Comparison of ENCODE assay signal across 8 mouse cellular contexts in the genomic region with DNA sequence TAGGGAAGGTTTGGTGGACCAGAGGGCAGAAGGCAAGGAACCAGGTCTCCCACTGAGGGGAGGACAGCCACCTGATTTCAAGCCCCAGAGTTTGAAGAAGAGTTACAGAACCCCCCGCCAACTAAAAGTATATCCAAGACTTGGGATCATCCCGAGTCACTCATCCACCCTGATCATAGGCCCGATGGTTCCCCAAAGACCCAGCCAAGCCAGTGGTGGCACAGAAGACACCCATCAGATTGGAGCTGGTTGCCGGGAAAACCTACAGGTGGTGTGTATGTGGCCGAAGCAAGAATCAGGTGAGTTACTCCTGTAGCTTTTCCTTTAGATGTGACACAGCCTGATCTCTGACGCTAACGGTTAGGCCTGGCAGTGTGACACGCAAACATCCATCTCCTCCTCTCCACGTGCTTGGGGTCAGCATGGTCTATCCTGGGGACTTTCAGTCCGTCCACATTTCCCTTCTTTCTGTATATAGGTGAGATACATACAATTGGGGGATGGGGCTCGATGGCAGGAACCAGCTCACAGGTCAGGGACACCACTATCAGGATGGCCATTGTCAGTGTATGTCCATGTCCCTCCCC. TPM values are rescaled to one million over a fixed set of nuclear protein-coding genes. Genes with fewer than 3 reads are reported as not detected.
DNase-seq lines count a peak whose midpoint lies in the region; ATAC-seq and TF ChIP-seq lines count a peak whose summit lies in the region.

No protein-coding gene starts in this region.

- no peaks in the 10 kb centered on the region for H3K27me3 ChIP-seq in E14TG2a.4 (ENCODE audit: insufficient read depth, low read length)
- H3K27me3 ChIP-seq in heart, embryonic 14.5 days (ENCODE audit: control insufficient read depth, insufficient read depth, low read length): no peaks in the 10 kb centered on the region
- no peaks in the 10 kb centered on the region for H3K27me3 ChIP-seq in liver, embryonic 14.5 days (ENCODE audit: control insufficient read depth, insufficient read depth, low read length)

- H3K4me2 ChIP-seq in heart, embryonic 14.5 days (ENCODE audit: low read length): peak overlapping the region; percentile 73
- peak overlapping the region; percentile 25 for H3K4me2 ChIP-seq in liver, embryonic 14.5 days (ENCODE audit: low read depth)

- TF ChIP-seq EP300 in liver, embryonic 14.5 days (IDR thresholded peaks at IDR 0.05; ENCODE audit: low read depth): no peak

- peaks cover 89% of the 10 kb centered on the region for H3K36me3 ChIP-seq in E14TG2a.4 (ENCODE audit: insufficient read depth, low read length)
- peaks cover 48% of the 10 kb centered on the region for H3K36me3 ChIP-seq in heart, embryonic 14.5 days (ENCODE audit: control insufficient read depth, insufficient read depth, low read length)
- H3K36me3 ChIP-seq in liver, embryonic 14.5 days (replicated peaks; ENCODE audit: control insufficient read depth, insufficient read depth, low read depth): no peaks in the 10 kb centered on the region

- WGBS in heart, embryonic 14.5 days: 73% methylated on average over 11 of the region's 11 CpGs
- WGBS in liver, embryonic 14.5 days (ENCODE audit: insufficient replicate concordance): 72% methylated on average over 11 of the region's 11 CpGs

- H3K9me3 ChIP-seq in E14TG2a.4 (ENCODE audit: low read length): no peaks in the 10 kb centered on the region
- no peaks in the 10 kb centered on the region for H3K9me3 ChIP-seq in heart, embryonic 14.5 days (ENCODE audit: control insufficient read depth, low read length)
- no peaks in the 10 kb centered on the region for H3K9me3 ChIP-seq in liver, embryonic 14.5 days (ENCODE audit: control insufficient read depth, low read length)

- peak overlapping the region; percentile 70 for H3K9ac ChIP-seq in heart, embryonic 14.5 days (ENCODE audit: low read length)
- no peak overlapping the region for H3K9ac ChIP-seq in liver, embryonic 14.5 days (replicated peaks)

- peak; percentile 95 for DNase-seq in heart, adult 11 months
- DNase-seq in heart, postnatal 36 days: no peak
- no peak for DNase-seq in liver, embryonic 14.5 days (ENCODE audit: low read depth in 3 of 3, low spot score in 3 of 3)
- DNase-seq in frontal cortex, adult 2 months (ENCODE audit: extremely low spot score in 1 of 2, low spot score in 1 of 2): no peak

- intact Hi-C loops in heart, postnatal 36 days (cut with DNase I): loop anchor here (1.0 to 5.0 kb wide), 2 partner anchors 26 to 154 kb away; no protein-coding TSS in a partner anchor

- H3K27ac ChIP-seq in heart, embryonic 14.5 days (replicated peaks in 1 of 2; ENCODE audit: control insufficient read depth in 1 of 2, insufficient read depth in 1 of 2, low read depth in 2 of 2, low read length in 2 of 2): peak overlapping the region in 1 of 2 experiments; percentile 58; a peak in 1 of 4 replicates
- H3K27ac ChIP-seq in liver, embryonic 14.5 days: no peak overlapping the region

- TF ChIP-seq CTCF in E14TG2a.4 (conservative IDR thresholded peaks at IDR 0.05; ENCODE audit: low read length): no peak
- no peak for TF ChIP-seq CTCF in liver, embryonic 14.5 days (IDR thresholded peaks at IDR 0.05; ENCODE audit: low read depth)

- peaks cover 93% of the 10 kb centered on the region for H3K4me1 ChIP-seq in E14TG2a.4 (replicated peaks; ENCODE audit: low read depth, low read length)
- peaks cover 11 to 12% of the 10 kb centered on the region in 2 experiments for H3K4me1 ChIP-seq in heart, embryonic 14.5 days (ENCODE audit: control insufficient read depth in 2 of 2, insufficient read depth in 2 of 2, low read length in 2 of 2)
- H3K4me1 ChIP-seq in liver, embryonic 14.5 days (replicated peaks; ENCODE audit: control insufficient read depth in 2 of 2, insufficient read depth in 2 of 2, low read length in 1 of 2): peaks cover 0 to 6% of the 10 kb centered on the region in 2 experiments; a peak in 1 of 4 replicates

- no peak for ATAC-seq in heart, embryonic 14.5 days (ENCODE audit: insufficient number of reproducible peaks, insufficient read depth, low FRiP score, low read depth)
- no peak for ATAC-seq in liver, embryonic 14.5 days (ENCODE audit: insufficient read depth)
- no peak for ATAC-seq in megakaryocyte progenitor cell, adult 5-6 weeks (replicated peaks; ENCODE audit: poor library complexity)
- no peak for ATAC-seq in erythroblast, adult 5-6 weeks (replicated peaks; ENCODE audit: low FRiP score, poor library complexity, severe bottlenecking)

- H3K4me3 ChIP-seq in E14TG2a.4 (replicated peaks; ENCODE audit: low read length): peak overlapping the region; percentile 72
- H3K4me3 ChIP-seq in heart, embryonic 14.5 days (ENCODE audit: control insufficient read depth in 1 of 2, insufficient read depth in 1 of 2, low read depth in 1 of 2, low read length in 2 of 2): peak overlapping the region; percentile 34 to 39
- H3K4me3 ChIP-seq in liver, embryonic 14.5 days (ENCODE audit: insufficient read depth in 1 of 2, low read depth in 2 of 2, low read length in 2 of 2): peak overlapping the region; percentile 8 to 24; a peak in 2 of 4 replicates

RNA-seq across cellular contexts. Expression of a gene that starts 0.8 kb away (rescaled TPM):
- 100 to 1,000 TPM; 146 TPM for total RNA-seq in heart, postnatal 36 days (2021)
- 52.6 and 63.2 TPM in 2 replicates for polyA plus RNA-seq in heart, embryonic 14.5 days (2014; fragmentation: Nextera tagmentation; extraction: Ambion mirVana)
- 3.0 and 4.9 TPM in 2 replicates for polyA plus RNA-seq in liver, embryonic 14.5 days (2012; rRNA removed)
- polyA plus RNA-seq in liver, embryonic 14.5 days (2014; fragmentation: Nextera tagmentation; extraction: Ambion mirVana): 10.0 and 11.4 TPM in 2 replicates
- total RNA-seq in megakaryocyte progenitor cell, adult 5-6 weeks (2015): 17.4 and 24.9 TPM in 2 replicates
- 3.5 and 5.4 TPM in 2 replicates for total RNA-seq in megakaryocyte progenitor cell, adult 5-6 weeks (2017)
- polyA plus RNA-seq in frontal cortex, adult 2 months (2012; rRNA removed): 51.9 and 54.8 TPM in 2 replicates
- 2.3 TPM in 1 of 2 replicates, not detected in the other for total RNA-seq in erythroblast, adult 5-6 weeks (2015; ENCODE audit: low replicate concordance)
- total RNA-seq in erythroblast, adult 5-6 weeks (2017; ENCODE audit: low replicate concordance): 1.7 TPM in 1 of 2 replicates, not detected in the other

RNA-seq across cellular contexts. Expression of a gene that starts 13.9 kb away (rescaled TPM):
- total RNA-seq in heart, postnatal 36 days (2021): 1 to 10 TPM; 5.2 to 7.4 TPM
- polyA plus RNA-seq in heart, embryonic 14.5 days (2014; fragmentation: Nextera tagmentation; extraction: Ambion mirVana): 12.5 and 14.5 TPM in 2 replicates
- polyA plus RNA-seq in liver, embryonic 14.5 days (2012; rRNA removed): 4.4 and 4.9 TPM in 2 replicates
- 1.5 and 1.8 TPM in 2 replicates for polyA plus RNA-seq in liver, embryonic 14.5 days (2014; fragmentation: Nextera tagmentation; extraction: Ambion mirVana)
- total RNA-seq in megakaryocyte progenitor cell, adult 5-6 weeks (2015): 3.9 and 4.6 TPM in 2 replicates
- 1.2 and 1.5 TPM in 2 replicates for total RNA-seq in megakaryocyte progenitor cell, adult 5-6 weeks (2017)
- 74.6 and 83.8 TPM in 2 replicates for polyA plus RNA-seq in frontal cortex, adult 2 months (2012; rRNA removed)
- total RNA-seq in erythroblast, adult 5-6 weeks (2015; ENCODE audit: low replicate concordance): 0.77 TPM in 1 of 2 replicates, not detected in the other
- total RNA-seq in erythroblast, adult 5-6 weeks (2017; ENCODE audit: low replicate concordance): not detected in 2 replicates

RNA-seq across cellular contexts. Expression of a gene that starts 16.8 kb away (rescaled TPM):
- 100 to 1,000 TPM; 141 to 151 TPM for total RNA-seq in heart, postnatal 36 days (2021)
- polyA plus RNA-seq in heart, embryonic 14.5 days (2014; fragmentation: Nextera tagmentation; extraction: Ambion mirVana): 430 and 441 TPM in 2 replicates
- polyA plus RNA-seq in liver, embryonic 14.5 days (2012; rRNA removed): 197 and 261 TPM in 2 replicates
- 318 and 330 TPM in 2 replicates for polyA plus RNA-seq in liver, embryonic 14.5 days (2014; fragmentation: Nextera tagmentation; extraction: Ambion mirVana)
- 114 and 126 TPM in 2 replicates for total RNA-seq in megakaryocyte progenitor cell, adult 5-6 weeks (2015)
- total RNA-seq in megakaryocyte progenitor cell, adult 5-6 weeks (2017): 158 and 185 TPM in 2 replicates
- 241 and 243 TPM in 2 replicates for polyA plus RNA-seq in frontal cortex, adult 2 months (2012; rRNA removed)
- 32.4 and 40.3 TPM in 2 replicates for total RNA-seq in erythroblast, adult 5-6 weeks (2015; ENCODE audit: low replicate concordance)
- 37.0 and 48.2 TPM in 2 replicates for total RNA-seq in erythroblast, adult 5-6 weeks (2017; ENCODE audit: low replicate concordance)

RNA-seq across cellular contexts. Expression of a gene that starts 23.2 kb away (rescaled TPM):
- 10 to 100 TPM; 67.0 to 68.8 TPM for total RNA-seq in heart, postnatal 36 days (2021)
- 3.2 and 3.3 TPM in 2 replicates for polyA plus RNA-seq in heart, embryonic 14.5 days (2014; fragmentation: Nextera tagmentation; extraction: Ambion mirVana)
- 1.0 TPM in 2 replicates for polyA plus RNA-seq in liver, embryonic 14.5 days (2012; rRNA removed)
- polyA plus RNA-seq in liver, embryonic 14.5 days (2014; fragmentation: Nextera tagmentation; extraction: Ambion mirVana): 0.22 and 0.25 TPM in 2 replicates
- total RNA-seq in megakaryocyte progenitor cell, adult 5-6 weeks (2015): 3.3 and 4.5 TPM in 2 replicates
- total RNA-seq in megakaryocyte progenitor cell, adult 5-6 weeks (2017): 5.8 and 7.2 TPM in 2 replicates
- 74.9 and 84.0 TPM in 2 replicates for polyA plus RNA-seq in frontal cortex, adult 2 months (2012; rRNA removed)
- total RNA-seq in erythroblast, adult 5-6 weeks (2015; ENCODE audit: low replicate concordance): 1.2 and 1.9 TPM in 2 replicates
- 1.5 and 3.9 TPM in 2 replicates for total RNA-seq in erythroblast, adult 5-6 weeks (2017; ENCODE audit: low replicate concordance)

RNA-seq across cellular contexts. Expression of a gene that starts 56.9 kb away (rescaled TPM):
- 1 to 10 TPM in 1 of 2 experiments, under 1 TPM in 1; 0.95 to 2.4 TPM for total RNA-seq in heart, postnatal 36 days (2021)
- 0.77 and 1.00 TPM in 2 replicates for polyA plus RNA-seq in heart, embryonic 14.5 days (2014; fragmentation: Nextera tagmentation; extraction: Ambion mirVana)
- polyA plus RNA-seq in liver, embryonic 14.5 days (2012; rRNA removed): 0.66 and 0.98 TPM in 2 replicates
- 0.34 and 0.38 TPM in 2 replicates for polyA plus RNA-seq in liver, embryonic 14.5 days (2014; fragmentation: Nextera tagmentation; extraction: Ambion mirVana)
- total RNA-seq in megakaryocyte progenitor cell, adult 5-6 weeks (2015): 3.4 and 4.0 TPM in 2 replicates
- 0.62 and 0.91 TPM in 2 replicates for total RNA-seq in megakaryocyte progenitor cell, adult 5-6 weeks (2017)
- polyA plus RNA-seq in frontal cortex, adult 2 months (2012; rRNA removed): 49.4 and 65.0 TPM in 2 replicates
- total RNA-seq in erythroblast, adult 5-6 weeks (2015; ENCODE audit: low replicate concordance): 0.58 TPM in 1 of 2 replicates, not detected in the other
- not detected in 2 replicates for total RNA-seq in erythroblast, adult 5-6 weeks (2017; ENCODE audit: low replicate concordance)

Comparison
In these comparisons a context has a peak if more than half of its experiments do, and no peak if none do; other contexts are left out.
1. H3K4me3 ChIP-seq: peak in every context shown above with its lines; median percentile 72 in E14TG2a.4; 36 in heart, embryonic 14.5 days; 16 in liver, embryonic 14.5 days.
2. RNA of a gene that starts 0.8 kb away (total RNA-seq): 146 TPM in heart, postnatal 36 days; 3.5 to 24.9 TPM in megakaryocyte progenitor cell, adult 5-6 weeks and 1.7 to 2.3 TPM in erythroblast, adult 5-6 weeks; every median in the first group is over 4 times any median in the second.